In genomic region chr17:31996331-31996730, GRCm38 (mm10) we compare ENCODE assay signal across 24 mouse cellular contexts. TPM values are rescaled to one million over a fixed set of nuclear protein-coding genes. Genes with fewer than 3 reads are reported as not detected.
DNase-seq lines count a peak whose midpoint lies in the region; ATAC-seq and TF ChIP-seq lines count a peak whose summit lies in the region.
"Had no signal": no experiment of that assay in that cellular context is flagged by ENCODE, and none has a peak within 500 bp of the region (broad histone marks: within the 10 kb centered on the region; RNA-seq: fewer than 3 reads in every experiment).

No protein-coding gene starts in this region.

- H3K9ac ChIP-seq in liver, embryonic 16.5 days (ENCODE audit: low read depth, low read length), result 0 out of 2 replicates have a peak overlapping the region, but pooled peaks have one; percentile 9
- no peak overlapping the region for H3K9ac ChIP-seq in forebrain, embryonic 15.5 days (replicated peaks)
- H3K9ac ChIP-seq: embryonic facial prominence, embryonic 13.5 days; heart, embryonic 15.5 days; limb, embryonic 13.5 days; lung, embryonic 14.5 days; stomach, embryonic 15.5 days had no signal

- intact Hi-C loops in left cerebral cortex, adult 2 months (cut with DNase I), result no loop called here
- intact Hi-C loops in gastrocnemius, postnatal 14 days (cut with DNase I; ENCODE audit: low total_unique reads), result no loop called here

- peaks cover 3% of the 10 kb centered on the region for H3K4me1 ChIP-seq in liver, embryonic 16.5 days (ENCODE audit: control insufficient read depth, low read depth, low read length)
- H3K4me1 ChIP-seq in forebrain, embryonic 15.5 days, result no peaks in the 10 kb centered on the region
- H3K4me1 ChIP-seq: embryonic facial prominence, embryonic 13.5 days; heart, embryonic 15.5 days; limb, embryonic 13.5 days; stomach, embryonic 15.5 days had no signal

- no peaks in the 10 kb centered on the region for H3K27me3 ChIP-seq in liver, embryonic 16.5 days (ENCODE audit: control insufficient read depth, insufficient read depth, low read depth, low read length)
- no peaks in the 10 kb centered on the region for H3K27me3 ChIP-seq in forebrain, embryonic 15.5 days
- H3K27me3 ChIP-seq: CH12.LX; embryonic facial prominence, embryonic 13.5 days; heart, embryonic 15.5 days; limb, embryonic 13.5 days; stomach, embryonic 15.5 days had no signal

- no peak overlapping the region for H3K4me2 ChIP-seq in liver, embryonic 16.5 days (ENCODE audit: low read depth, low read length)
- no peak overlapping the region for H3K4me2 ChIP-seq in forebrain, embryonic 15.5 days (replicated peaks)
- H3K4me2 ChIP-seq: embryonic facial prominence, embryonic 13.5 days; heart, embryonic 15.5 days; limb, embryonic 13.5 days; lung, embryonic 14.5 days; midbrain, embryonic 11.5 days; stomach, embryonic 15.5 days had no signal

- ATAC-seq in common myeloid progenitor, adult 5-6 weeks (replicated peaks; ENCODE audit: low read depth, poor library complexity, severe bottlenecking), result 0 out of 2 replicates have a peak, but pooled peaks have one; percentile 29
- no peak for ATAC-seq in liver, embryonic 16.5 days (ENCODE audit: low read depth)
- ATAC-seq in activated CD4-positive, CD25-positive, alpha-beta regulatory T cell, adult 4 months, result no peak
- no peak for ATAC-seq in forebrain, embryonic 15.5 days (replicated peaks)
- ATAC-seq: forebrain, embryonic 14.5 days; hindbrain, embryonic 16.5 days had no signal

- 51% methylated on average over 4 of the region's 4 CpGs for WGBS in liver, embryonic 16.5 days (ENCODE audit: insufficient replicate concordance)
- WGBS in forebrain, embryonic 15.5 days, result 72% methylated on average over 4 of the region's 4 CpGs

- H3K9me3 ChIP-seq in liver, embryonic 16.5 days (replicated peaks; ENCODE audit: control insufficient read depth, low read length), result no peaks in the 10 kb centered on the region
- no peaks in the 10 kb centered on the region for H3K9me3 ChIP-seq in forebrain, embryonic 15.5 days
- H3K9me3 ChIP-seq: heart, embryonic 15.5 days; limb, embryonic 13.5 days; stomach, embryonic 15.5 days had no signal

- no peak overlapping the region for H3K27ac ChIP-seq in left cerebral cortex, adult 2 months
- no peak overlapping the region; the same call in 1 of the 2 replicates for H3K27ac ChIP-seq in liver, embryonic 16.5 days (ENCODE audit: low read length)
- H3K27ac ChIP-seq in forebrain, embryonic 15.5 days (replicated peaks), result no peak overlapping the region
- H3K27ac ChIP-seq: embryonic facial prominence, embryonic 13.5 days; heart, embryonic 15.5 days; limb, embryonic 13.5 days; stomach, embryonic 15.5 days had no signal

- peak; percentile 27 to 28 for DNase-seq in left cerebral cortex, adult 2 months (ENCODE audit: extremely low spot score in 1 of 2, low spot score in 2 of 2)
- DNase-seq in left cerebral cortex, adult 11 months (ENCODE audit: low spot score), result no peak
- DNase-seq in A20 (ENCODE audit: low read depth, low spot score), result peak; percentile 52
- no peak for DNase-seq in gastrocnemius, postnatal 14 days
- DNase-seq: cerebellum, adult 9-11 months; heart, postnatal 4 days; kidney, adult 18-20 months; kidney, postnatal 14 days; lung, embryonic 14.5 days; lung, postnatal 4 days; retina, postnatal 1 day; thymus, adult 2 months had no signal

- H3K36me3 ChIP-seq in liver, embryonic 16.5 days (ENCODE audit: control insufficient read depth, insufficient read depth), result no peaks in the 10 kb centered on the region
- H3K36me3 ChIP-seq in forebrain, embryonic 15.5 days, result no peaks in the 10 kb centered on the region
- H3K36me3 ChIP-seq: embryonic facial prominence, embryonic 13.5 days; heart, embryonic 15.5 days; limb, embryonic 13.5 days; stomach, embryonic 15.5 days had no signal

- no peak overlapping the region for H3K4me3 ChIP-seq in left cerebral cortex, adult 2 months
- no peak overlapping the region for H3K4me3 ChIP-seq in liver, embryonic 16.5 days (ENCODE audit: low read depth, low read length)
- H3K4me3 ChIP-seq in forebrain, embryonic 15.5 days, result no peak overlapping the region
- H3K4me3 ChIP-seq: embryonic facial prominence, embryonic 13.5 days; heart, embryonic 15.5 days; limb, embryonic 13.5 days; stomach, embryonic 15.5 days had no signal

- TF ChIP-seq CTCF in left cerebral cortex, adult 2 months (IDR thresholded peaks at IDR 0.05), result no peak

RNA-seq across cellular contexts. Expression of gene Rrp1b, which starts 39.6 kb away (rescaled TPM):
- 10 to 100 TPM; 20.6 to 24.5 TPM for total RNA-seq in left cerebral cortex, adult 2 months (2021)
- 46.8 and 66.6 TPM in 2 replicates for total RNA-seq in common myeloid progenitor, adult 5-6 weeks (2017)
- polyA plus RNA-seq in liver, embryonic 16.5 days (2015; fragmentation: Nextera tagmentation; extraction: Ambion mirVana), result 12.3 and 13.3 TPM in 2 replicates
- polyA plus RNA-seq in activated CD4-positive, CD25-positive, alpha-beta regulatory T cell, adult 4 months (2017; shearing (Covaris generic)), result 10 to 100 TPM; 56.3 to 76.7 TPM
- polyA plus RNA-seq in forebrain, embryonic 15.5 days (2015; fragmentation: Nextera tagmentation; extraction: Ambion mirVana), result 44.7 and 48.0 TPM in 2 replicates
- 10 to 100 TPM in 1 of 2 experiments, 1 to 10 TPM in 1; 9.3 to 12.8 TPM for total RNA-seq in gastrocnemius, postnatal 14 days (2021)

RNA-seq across cellular contexts. Expression of gene Hsf2bp, which starts 39.8 kb away (rescaled TPM):
- 1 to 10 TPM in 1 of 2 experiments, under 1 TPM in 1; 0.93 to 1.3 TPM for total RNA-seq in left cerebral cortex, adult 2 months (2021)
- 0.15 TPM in 1 of 2 replicates, not detected in the other for total RNA-seq in common myeloid progenitor, adult 5-6 weeks (2017)
- polyA plus RNA-seq in liver, embryonic 16.5 days (2015; fragmentation: Nextera tagmentation; extraction: Ambion mirVana), result 0.14 and 0.28 TPM in 2 replicates
- 1 to 10 TPM; 1.1 to 2.0 TPM for polyA plus RNA-seq in activated CD4-positive, CD25-positive, alpha-beta regulatory T cell, adult 4 months (2017; shearing (Covaris generic))
- 0.28 and 0.84 TPM in 2 replicates for polyA plus RNA-seq in forebrain, embryonic 15.5 days (2015; fragmentation: Nextera tagmentation; extraction: Ambion mirVana)
- 1 to 10 TPM; 1.4 to 1.6 TPM for total RNA-seq in gastrocnemius, postnatal 14 days (2021)

Comparison
In these comparisons a context has a peak if more than half of its experiments do, and no peak if none do; other contexts are left out.
1. DNase-seq: peak in left cerebral cortex, adult 2 months (2 of 2) and A20 (single experiment); none in left cerebral cortex, adult 11 months (single experiment) and gastrocnemius, postnatal 14 days (single experiment).